Mouse (Mus musculus) monocyte, adult 2 months (primary cell): ENCODE results near the gene Osbpl5.
A peak's percentile ranks its signal among the peaks of the same experiment; 100 is the strongest.
"Not testable (repeated sequence)": the region's sequence is repeated elsewhere in the genome, so short reads cannot be mapped to it uniquely, and the experiment has no call there.

Source experiments
- DNase-seq, 2 experiments: peaks; one replicate each; pipeline ENCODE4 v3.0.0; 2022; ENCODE audit warnings: low spot score in 2 of 2, low read depth in 1 of 2

Gene Osbpl5

DNA sequence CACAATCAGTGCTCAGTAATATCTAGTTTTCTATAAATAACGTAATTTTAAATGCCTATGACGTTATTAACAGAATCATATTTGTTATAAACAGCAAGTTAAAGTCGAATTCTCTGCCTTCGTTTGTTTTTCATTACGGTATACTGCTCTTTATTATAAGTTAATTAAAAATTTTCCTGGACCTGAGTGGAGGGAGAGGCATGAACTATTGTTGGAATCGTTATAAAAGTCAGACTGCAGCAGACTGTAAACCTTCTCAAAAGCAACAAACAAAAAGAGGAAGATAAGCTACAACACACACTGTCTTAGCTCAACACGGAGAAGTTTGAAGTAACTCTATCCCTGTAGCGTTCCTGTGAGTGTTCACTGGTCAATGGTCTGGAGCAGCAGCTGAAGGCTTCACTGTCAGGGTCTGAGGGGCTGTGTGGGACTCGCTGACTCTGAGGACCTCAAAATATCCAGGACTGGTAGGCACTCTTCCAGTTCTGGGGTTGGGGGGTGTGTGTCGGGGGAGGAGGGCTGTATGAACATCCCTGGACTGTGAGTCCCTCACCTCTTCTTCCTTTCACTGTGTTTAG lies 106.9 kb downstream of the Osbpl5 start:
- not testable (repeated sequence) for DNase-seq

DNA sequence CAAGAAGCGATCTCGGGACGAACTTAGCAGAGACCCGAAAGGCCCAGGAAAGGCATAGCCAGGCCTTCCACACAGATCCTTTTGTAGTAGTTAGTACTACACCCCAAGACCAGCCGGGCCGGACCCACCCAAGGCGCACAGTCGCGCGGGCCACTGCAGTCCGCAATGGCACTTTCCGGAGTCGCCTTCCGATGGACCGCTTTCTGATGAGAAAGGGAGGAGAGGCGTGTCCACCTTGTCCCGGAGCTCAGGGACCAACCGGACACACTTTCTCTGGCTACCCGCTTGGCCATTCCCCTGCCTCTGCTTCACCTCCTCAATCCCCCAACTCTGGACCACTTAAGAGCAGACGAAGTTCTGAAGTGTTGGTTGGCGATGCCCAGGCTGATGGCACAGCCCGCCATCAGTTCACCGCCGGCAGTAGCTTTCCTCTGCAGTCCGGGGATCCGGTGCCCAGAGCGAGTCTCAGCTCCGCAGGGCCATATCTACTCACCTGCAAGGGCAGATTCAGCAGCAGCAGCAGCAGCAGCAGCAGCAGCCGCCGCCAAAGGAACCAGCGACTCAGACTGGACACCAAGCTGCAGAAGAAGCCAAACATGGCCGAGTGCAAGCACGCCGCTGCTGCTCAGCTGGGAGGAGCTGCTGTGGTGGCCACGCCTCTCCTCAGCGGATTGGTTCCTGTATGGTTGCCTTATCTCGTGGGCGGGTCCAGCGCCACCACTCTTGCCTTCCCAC lies 107.6 kb downstream of the Osbpl5 start, which contains the start of gene Tnfrsf22:
Gene Tnfrsf22, minus strand, starts transcription at position 628 of the 735 bp plus-strand sequence.
- peak; percentile 52 to 58 for DNase-seq

DNA sequence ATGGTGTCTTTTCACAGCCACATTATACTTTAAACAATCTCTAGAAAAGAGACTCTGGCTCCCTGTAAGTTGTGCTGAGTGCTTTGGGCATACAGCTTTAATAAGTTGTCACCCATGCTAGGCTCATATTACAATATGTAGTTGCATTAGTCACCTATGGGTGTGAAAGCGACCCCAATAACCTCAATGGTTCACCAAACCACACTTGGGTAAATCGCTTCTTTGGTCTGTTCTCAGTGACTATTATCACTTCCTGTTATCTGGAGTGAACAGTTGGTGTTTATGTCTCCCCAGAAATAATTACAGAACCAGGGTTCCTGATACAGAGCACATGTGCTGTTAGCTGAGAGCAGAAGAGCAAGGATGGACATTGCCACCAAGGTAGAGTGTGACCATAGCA lies 112.8 kb downstream of the Osbpl5 start:
- not testable (repeated sequence) for DNase-seq
